Mouse (Mus musculus): ENCODE results near the gene Rarb. TPM values are rescaled to one million over a fixed set of nuclear protein-coding genes. Genes with fewer than 3 reads are reported as not detected.
A peak's percentile ranks its signal among the peaks of the same experiment; 100 is the strongest.

Rarb gene
- total RNA-seq, 2 experiments from 2014 or later, result 7.3 to 9.6 TPM

DNA sequence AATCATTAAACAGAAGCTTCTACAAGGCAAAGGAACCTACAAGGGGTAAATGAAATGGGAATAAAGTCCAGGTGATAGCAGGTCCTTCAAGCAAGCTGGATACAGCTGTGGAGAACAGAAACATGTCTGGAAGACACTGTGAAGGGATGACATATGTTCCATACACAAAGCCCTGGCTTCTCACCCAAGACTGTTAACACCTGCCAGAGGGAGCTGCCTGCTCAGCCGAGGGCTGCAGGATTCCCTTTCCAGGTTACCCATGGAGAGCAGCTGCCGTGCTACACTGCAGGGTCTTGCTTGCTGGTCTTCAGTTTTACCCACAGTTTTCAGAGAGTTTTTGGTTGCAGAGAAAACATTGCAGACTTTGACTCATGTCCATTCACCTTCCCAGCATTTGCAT lies 290.3 kb downstream of the Rarb start:
- no peak for DNase-seq

DNA sequence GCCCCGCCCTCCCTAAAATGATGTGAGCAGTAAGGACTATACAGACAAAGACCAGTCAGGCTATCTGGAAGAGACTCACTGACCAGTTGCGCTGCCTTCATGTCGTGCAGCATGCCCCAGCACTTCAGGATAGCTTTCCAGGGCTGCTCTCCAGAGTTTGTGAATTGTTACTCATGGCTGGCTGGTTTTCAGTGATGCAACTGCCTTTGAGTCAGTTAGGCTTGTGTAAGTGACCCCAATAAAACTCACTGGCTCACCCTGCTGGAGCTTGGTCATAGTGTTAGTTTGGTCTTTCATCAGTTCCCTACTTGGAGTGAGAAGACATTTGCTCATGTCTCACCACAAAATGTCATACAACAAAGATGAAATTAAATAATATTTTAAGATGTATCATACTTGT lies 292.8 kb downstream of the Rarb start:
- peak; percentile 54 for DNase-seq

DNA sequence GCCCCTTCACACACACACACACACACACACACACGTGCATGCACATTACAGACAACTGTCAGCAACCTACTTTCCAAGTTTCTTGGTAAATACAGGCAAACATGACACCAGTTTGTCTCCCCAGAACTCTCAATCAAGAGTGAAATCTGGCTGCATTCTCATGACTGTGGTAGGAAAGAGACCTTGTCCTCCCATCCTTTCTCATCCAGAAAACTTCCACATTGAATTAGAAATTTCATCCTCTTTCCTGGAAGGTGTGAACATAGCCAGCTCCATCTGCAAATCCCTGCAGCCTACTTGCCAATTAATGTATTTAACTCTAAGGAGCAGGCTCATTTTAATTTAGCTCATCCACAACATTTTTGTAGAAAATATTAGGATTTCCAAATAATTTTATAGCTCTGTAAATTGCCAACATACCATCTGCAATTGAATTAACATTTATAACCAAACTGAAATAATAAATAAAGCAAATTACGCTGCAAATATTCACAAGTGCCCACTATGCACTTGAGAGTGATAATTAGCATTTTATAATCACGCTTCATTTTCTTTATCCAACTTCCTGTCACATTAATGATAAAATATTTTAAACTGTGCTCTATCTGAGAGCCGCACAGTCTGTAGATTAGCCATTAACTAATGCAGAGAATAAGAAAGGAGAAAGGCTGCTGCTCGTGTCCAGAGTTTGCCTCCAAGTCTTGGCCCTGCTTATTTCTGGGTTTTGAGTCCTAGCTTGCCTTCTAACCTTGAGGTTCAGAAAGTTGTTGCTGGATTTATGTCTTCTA lies 293.6 kb downstream of the Rarb start:
- no peak for DNase-seq

DNA sequence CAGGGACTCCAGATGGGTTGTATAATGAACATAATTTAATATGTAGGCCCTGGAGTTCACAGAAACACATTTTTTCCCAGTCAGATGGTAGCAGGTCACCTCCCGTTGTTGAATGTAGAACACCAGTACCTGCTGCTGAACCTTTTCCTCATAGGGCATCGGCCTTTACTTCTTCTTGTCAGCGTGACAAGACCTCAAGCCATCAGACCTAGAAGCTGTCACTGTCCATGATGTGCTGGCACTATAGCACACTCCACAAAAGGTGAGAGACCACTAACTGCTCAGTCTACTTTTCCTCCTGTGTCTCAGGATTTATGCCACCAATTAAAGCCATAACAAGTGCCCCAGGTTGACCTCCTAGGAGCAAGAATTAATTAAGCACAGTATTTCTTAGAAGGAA lies 296.1 kb downstream of the Rarb start:
- DNase-seq, result no peak

DNA sequence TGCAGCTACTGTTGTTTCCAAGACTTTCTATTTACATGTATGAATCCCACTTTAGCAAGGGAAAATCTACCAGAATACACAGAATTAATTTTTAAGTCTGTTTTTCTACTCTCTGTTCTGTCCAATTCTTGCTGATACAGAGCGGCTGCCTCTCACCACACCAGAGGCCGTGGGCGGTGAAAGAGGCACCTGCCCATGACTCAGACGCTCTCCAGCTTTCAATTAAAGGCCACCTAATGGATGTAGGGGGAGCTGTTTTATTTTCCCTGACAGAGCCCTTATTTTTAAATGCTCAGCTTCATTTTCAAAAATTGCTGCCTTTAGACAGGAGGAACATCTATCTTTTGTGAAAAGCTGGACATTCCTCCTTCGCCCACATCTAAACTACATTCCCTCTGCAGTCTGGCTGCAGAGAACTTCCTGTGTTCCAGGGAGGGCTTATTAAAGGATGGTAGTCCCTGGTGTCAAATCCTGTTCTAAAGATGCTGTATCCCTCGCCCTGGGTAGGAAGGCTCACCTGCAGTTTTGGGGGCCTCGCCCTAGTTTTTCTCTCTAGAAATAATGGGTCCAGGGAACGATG lies 299.3 kb downstream of the Rarb start:
- DNase-seq, result no peak

DNA sequence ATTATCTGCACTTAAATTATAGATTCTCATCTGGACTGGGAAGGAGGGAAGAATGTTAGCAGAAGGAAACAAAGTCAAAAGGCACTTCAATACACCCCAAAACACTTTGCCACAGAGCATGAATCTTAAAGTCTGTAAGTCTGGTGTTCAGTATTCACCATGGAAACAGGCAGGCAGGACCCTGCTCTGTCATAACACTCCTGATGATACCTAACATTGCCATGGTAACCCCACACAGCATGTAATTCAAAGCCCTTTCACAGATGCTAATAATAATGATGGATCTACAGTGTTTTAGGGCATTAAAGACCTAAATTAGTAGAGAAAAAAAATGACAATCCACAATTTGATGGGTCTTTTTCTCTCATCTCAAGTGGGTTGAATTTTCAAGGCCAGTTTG lies 301.0 kb downstream of the Rarb start:
- no peak for DNase-seq

DNA sequence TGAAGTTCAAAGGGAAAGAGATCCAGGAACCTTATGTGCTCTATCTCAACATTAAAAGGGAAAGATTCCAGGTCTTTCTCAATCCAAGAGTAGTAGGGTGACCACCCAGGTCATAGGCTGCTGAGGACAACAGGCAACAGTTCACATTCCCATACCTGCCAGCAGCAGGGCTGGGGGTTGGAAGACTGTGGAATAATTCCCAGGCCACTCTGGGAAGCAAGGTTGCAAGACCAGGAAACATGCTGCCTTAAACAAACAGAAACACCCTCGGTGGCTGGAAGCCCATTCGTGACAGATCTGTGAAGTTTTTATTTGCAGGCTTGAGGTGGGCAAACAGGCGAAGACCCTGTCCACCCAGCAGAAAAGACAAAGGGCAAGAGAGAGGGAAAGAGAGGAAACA lies 303.2 kb downstream of the Rarb start:
- no peak for DNase-seq

DNA sequence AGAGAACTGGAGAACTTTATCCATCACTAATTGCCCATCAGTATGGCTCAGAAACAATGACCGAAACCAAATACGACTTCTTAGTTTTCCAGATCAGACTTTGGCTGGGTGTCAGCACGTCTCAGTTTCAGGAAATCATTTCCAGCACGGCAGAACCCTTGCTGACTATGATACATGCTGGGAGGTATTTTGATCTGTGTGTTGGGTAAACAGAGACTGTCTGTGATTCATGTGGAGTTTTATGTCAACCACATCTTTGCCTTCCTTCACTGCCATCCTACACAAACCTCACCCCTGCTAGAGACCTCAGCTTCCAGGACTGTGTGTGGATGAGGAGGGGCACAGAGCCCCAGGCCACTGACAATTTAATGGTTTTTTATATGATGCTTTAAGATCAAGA lies 308.4 kb downstream of the Rarb start:
- no peak for DNase-seq

DNA sequence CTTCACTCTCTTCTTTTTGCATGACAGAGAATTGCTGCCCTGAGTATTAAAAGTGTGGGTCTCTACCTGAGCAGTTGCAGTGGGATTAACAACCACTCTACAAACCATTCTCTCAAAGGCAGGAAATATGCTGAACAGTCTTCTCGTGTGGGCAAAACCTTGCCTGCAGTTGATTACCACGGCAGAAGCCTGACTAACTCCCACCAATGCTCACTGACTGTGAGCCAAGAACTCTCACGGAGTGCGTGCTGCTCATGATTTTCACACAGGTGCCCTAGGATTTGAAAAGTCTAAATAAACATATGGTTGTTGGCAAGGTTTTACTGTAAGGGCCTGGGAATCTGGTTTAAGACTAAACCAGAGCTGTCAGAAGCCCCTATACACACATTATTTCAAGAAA lies 309.1 kb downstream of the Rarb start:
- no peak for DNase-seq

DNA sequence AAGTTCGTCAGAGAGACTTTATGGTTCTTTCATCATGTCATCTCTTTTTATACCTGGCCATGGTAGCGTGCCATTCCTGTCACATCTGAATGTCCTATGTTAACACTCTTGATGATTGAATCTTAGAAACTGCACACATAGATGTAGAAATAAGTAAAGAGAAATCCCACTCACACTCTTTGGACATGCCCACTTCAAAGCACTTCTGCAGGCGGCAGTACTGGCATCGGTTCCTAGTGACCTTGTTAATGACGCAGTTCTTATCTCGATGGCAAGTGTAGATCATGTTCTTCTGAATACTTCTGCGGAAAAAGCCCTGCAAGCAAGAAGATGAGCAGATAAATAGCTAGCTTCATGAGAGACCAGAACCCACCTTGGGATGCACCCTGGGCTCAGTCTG lies 310.2 kb downstream of the Rarb start:
- no peak for DNase-seq

DNA sequence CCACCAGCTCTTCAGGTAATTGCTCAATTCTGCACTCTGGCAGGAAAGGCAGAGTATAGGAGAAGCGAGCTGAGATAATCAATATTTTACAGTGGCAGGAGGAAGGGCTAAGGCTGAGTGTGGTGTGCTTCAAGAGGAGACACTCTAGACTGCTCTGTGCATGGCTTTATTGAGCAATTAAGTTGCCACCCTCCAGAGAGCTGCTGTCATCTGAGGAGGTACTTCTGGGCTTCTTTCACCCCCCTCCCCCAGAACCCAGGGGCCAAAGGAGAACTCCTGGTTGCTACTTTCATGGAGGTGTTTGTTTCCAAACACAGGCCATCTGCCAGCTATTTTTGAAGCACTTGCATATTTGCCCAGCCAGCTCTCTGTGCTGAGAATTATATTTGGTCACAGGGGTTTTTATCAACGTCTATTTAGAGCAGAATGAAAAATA lies 321.7 kb downstream of the Rarb start:
- peak; percentile 74 for DNase-seq

DNA sequence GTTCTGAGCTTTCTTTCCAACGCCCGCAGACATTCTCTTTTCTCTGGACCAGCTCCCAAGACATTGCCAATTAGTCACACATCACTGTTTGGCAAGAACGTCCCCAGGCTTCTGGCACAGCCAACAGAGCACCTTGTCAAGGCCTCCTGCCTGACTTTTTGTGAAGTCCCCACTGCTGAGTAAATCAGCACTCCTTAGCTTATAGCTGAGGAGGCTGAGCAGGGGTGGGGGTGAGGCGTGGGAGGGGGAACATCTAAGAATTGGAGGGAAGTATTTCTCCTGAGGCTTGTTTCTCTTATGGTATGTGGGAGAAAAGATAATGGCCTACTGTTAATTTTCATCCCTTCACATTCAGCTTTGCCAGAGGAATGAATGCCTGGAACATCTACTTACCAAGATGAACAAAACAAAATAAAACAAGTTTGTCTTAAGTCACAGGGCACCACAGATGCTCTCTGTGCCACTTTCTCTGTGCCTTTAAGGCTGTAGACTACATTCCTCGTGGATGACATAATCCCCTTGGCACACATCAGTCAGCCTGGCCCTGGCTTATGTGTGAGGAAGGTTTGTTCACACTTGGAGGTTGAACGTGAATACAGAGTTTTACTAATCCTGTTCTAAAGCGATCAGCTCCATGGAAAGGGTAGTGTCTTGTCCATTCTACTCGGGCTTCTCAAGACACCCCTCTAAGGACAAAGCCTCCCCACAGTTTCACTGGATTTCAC lies 335.1 kb downstream of the Rarb start:
- no peak for DNase-seq

DNA sequence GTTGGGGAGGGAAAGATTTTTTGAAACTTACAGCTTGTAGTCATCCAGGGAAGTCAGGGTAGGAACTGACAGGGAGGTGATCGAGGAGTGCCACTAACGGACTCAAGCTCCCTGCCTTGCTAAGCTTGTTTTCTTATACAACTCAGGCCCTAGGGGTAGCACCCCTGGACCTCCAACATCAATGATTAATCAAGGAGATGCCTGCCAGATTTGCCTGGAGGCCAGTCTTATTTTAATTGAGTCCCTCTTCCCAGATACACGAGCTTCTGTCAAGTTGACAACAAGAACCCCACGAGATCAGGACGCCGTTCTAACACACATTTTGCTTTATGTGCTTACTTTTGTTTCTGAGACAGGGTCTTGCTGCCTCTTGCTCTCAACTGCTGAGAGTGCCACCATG lies 338.3 kb downstream of the Rarb start:
- DNase-seq, result no peak

DNA sequence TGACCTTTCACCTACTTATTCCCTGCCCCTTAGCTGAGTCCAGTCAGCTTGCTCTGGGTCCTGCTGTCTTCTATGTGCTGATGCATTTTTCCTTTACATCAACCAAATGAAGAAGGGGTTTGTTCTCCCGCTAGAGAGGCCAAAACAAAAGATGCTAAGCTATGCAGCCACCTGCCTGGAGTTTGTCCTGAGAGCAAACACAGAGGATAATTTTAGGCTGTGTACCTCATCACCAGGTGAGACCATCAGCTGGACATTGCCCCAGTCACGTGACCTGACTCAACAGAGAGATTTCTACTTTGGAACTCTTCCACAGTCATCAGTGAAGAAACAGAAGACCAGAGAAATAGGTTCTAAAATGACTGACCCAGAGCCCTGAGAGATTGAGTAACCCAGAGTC lies 339.4 kb downstream of the Rarb start:
- DNase-seq, result no peak

DNA sequence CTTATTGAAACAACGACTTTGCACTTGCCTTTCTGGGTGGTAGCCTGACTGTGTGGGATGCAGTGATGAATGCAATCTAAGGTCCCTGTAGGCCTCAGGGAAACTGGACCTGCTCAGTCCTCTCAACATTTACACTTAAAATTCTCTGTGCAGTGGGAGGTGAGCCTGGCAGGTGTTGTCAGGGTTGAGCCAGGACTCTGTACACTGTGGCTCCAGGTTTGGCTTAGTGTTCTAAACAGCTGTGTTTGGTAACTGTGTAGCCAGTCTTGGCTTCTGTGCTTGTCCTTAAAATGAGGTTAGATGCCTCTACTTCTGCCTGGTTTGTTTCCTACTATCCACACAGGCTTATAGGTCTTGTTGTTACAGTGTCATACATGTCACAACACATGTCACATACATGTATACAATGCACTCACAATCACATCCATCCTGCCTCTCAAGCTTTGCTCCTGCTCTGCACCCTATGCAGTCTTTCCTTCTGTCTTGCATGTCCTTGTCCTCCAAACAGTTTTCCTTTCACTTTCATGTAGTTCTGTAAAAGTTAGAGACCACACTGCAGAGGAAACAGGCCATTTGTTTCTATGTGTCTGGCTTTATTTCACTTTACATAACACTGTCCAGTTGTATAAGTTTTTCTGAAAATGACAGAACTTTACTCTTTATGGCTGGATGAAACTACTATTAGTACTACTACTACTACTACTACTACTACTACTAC lies 340.2 kb downstream of the Rarb start:
- no peak for DNase-seq

DNA sequence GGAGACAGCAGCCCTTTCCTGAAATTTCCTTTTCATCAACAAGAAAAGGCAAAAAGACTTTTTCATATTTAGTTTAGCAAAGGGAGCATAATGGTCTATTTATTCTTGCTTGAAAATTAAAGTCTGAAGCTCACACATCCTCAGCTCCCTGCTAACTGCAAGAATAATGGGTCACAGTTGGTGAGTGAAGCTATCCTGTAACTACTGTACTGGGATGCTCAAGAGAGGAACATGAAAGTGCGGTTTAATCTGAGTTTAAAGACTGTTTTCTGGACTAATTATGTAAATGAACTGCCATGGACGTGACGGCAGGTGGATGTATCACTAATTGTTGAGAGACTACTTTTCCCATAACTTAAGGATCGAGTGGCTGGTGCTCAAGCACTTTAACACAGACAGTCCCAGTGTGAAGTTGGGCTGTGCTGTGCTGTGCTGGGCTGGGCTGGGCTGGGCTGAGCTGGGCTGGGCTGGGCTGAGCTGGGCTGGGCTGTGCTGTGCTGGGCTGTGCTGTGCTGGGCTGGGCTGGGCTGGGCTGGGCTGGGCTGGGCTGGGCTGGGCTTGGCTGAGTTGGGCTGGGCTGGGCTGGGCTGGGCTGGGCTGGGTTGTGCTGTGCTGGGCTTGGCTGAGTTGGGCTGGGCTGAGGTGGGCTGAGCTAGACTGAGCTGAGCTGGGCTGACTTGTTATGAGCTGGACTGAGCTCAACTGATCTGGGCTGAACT lies 370.5 kb downstream of the Rarb start:
- DNase-seq, result no peak

DNA sequence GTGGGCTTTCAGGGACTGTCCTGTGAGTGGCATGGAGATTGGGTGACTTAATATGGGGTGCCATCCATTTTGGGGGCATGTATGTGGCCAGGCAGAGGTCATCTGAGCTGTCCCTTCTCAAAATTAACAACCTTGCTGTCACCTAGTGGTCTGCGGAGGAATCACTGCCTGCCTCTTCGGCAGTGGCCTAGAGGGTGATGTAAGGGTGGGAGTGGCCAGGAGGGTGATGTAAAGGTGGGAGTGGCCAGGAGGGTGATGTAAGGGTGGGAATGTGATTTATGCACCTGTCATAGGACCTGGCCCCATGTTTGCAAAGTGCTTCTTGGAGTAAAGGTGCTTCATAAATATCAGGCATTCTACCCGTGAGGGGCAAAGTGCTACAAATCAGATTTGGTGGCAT lies 371.4 kb downstream of the Rarb start:
- DNase-seq, result no peak

DNA sequence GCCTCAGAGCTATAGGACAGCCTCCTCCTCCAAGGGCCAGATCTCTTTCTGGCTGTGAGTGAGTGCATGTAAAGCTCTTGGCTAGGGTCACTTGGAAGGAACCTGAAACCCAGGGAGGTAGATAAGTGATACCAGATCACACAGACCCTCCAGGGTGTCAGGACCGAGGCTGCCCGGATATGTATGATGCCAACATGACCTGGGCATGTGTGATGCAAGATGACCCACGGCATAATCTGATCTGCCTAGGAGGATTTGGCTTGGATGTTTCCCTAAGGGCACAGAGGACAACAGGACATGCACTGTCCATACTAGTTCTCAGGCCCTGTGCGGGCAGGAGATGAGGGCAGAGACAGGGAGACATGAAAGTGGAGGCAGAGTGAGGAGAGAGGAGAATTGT lies 374.1 kb downstream of the Rarb start:
- DNase-seq, result peak; percentile 58

DNA sequence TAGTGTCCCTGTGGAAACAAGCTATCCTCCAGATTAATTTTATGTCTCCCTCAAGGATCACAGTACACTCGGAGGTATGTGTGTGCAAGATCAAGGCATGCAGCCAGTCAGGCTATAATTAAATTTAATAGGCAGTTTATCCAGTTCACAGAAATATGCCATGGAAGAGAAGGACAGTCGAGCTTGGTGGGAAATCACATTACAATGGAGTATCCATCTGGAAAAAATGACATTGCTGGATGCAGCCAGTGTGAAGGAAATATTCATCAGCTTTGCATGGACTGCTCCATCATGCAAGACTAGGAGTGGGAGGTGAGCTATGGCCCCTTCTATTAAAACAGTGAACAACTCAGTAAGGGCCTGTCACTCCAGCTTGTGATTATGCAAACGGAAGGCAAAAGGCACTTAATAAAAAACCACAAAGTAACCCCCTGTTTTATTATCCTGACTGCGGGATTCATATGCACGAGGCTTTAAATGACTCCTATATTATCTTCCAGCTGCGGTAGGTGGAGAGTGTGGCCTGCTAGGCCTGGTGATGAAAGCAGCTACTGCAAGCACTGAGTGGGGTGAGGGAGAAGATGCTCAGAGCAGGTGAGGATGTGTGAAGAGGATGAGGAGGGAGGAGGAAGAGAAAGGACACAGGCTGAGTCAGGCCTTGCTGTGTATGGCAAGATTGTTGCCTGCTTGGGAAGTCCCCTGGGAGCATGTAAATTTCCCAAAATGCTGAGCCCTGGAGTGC lies 379.4 kb downstream of the Rarb start:
- DNase-seq, result no peak

DNA sequence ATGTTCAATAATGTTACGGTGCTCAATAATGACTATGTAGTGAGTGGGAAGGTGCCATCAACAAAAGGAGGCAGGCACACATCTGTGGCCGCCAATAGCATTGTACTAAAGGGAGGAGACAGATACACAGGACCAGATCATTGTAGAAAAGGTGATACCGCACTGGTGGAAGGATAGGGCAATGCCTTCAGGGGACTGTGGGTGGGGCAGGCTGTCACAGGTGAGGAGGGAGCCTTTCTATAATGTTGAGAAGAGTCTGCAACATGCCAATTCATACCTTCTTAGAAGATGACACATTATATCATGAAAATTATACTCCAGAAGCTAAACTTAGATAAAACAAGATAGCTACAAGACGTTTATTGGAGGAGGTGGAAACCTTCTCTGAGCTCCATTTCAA lies 381.6 kb downstream of the Rarb start:
- DNase-seq, result no peak

DNA sequence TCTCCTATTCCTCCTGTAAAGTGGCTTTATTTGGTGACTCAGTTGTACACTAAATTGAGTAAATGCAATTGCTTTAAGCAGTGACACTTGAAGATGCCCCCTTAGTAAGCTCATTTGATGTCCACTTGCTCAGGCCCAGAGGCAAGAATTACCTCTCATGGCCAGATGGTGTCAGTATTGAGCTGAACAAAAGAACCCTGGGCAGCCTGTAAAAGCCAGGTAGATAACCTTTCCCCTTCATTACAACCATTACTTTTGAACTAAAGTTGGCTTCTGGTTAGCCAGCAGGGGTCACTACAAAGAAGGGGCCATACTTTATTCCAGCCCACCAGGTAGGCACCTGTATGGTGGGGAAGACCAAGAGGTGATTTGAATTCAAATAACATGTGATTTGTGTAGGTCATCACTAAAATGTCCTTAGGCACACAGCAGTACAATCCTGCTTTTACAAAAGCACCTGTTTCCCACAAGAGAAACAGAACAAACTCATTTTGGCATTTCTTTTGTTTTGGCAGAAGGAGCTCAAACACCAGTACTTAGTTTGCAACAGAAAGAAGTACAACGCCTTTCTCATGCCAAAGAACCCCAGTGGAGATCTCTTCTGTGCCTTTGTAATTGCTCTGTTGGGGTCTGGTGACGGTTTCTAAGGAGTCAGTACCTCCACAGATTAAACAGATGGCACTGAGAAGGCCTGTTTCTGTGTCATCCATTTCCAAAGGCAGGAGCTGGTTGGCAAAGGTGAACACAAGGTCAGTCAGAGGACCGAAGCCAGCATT lies 384.4 kb downstream of the Rarb start:
- DNase-seq, result no peak
